Mouse (Mus musculus) embryonic facial prominence, embryonic 11.5 days (tissue): ENCODE measurements around the gene Spata48. TPM values are rescaled to one million over a fixed set of nuclear protein-coding genes. Genes with fewer than 3 reads are reported as not detected.

Experiments
- ATAC-seq: fragments of 200-750 bp; cut with Nextera tagmentation; replicated peaks from 2 replicates; pipeline ENCODE4 v1.8.0; 2017; ENCODE audit warnings: low read depth; ENCODE audit not compliant: insufficient number of reproducible peaks, low FRiP score, low TSS enrichment
- DNase-seq: peaks from one replicate; pipeline ENCODE4 v3.0.0-alpha.2; 2015; ENCODE audit warnings: low spot score
- H3K27ac ChIP-seq: fragments of 300-500 bp; sonication (generic); replicated peaks from 2 replicates; pipeline ENCODE4 v1.5.1; 2014; ENCODE audit warnings: mild to moderate bottlenecking, low read depth, low read length, control low read depth
- H3K27me3 ChIP-seq: fragments of 300-500 bp; sonication (generic); 2 replicates; pipeline ENCODE4 v1.6.1; 2014; ENCODE audit warnings: mild to moderate bottlenecking, low read length, moderate library complexity, mixed read lengths; ENCODE audit not compliant: control insufficient read depth, insufficient read depth
- H3K36me3 ChIP-seq: fragments of 300-500 bp; sonication (generic); replicated peaks from 2 replicates; pipeline ENCODE4 v1.6.1; 2014; ENCODE audit warnings: low read depth, mild to moderate bottlenecking, low read length, moderate library complexity, mixed read lengths; ENCODE audit not compliant: control insufficient read depth, insufficient read depth
- H3K4me1 ChIP-seq: fragments of 300-500 bp; sonication (generic); 2 replicates; pipeline ENCODE4 v1.6.1; 2014; ENCODE audit warnings: low read length, mixed read lengths; ENCODE audit not compliant: control insufficient read depth, insufficient read depth
- H3K4me2 ChIP-seq: fragments of 300-500 bp; sonication (generic); 2 replicates; pipeline ENCODE4 v1.6.1; 2014; ENCODE audit warnings: low read depth, mild to moderate bottlenecking, control low read depth, low read length, moderate library complexity
- H3K4me3 ChIP-seq: fragments of 300-500 bp; sonication (generic); 2 replicates; pipeline ENCODE4 v1.5.1; 2014; ENCODE audit warnings: low read depth, low read length, control low read depth
- H3K9ac ChIP-seq: fragments of 300-500 bp; sonication (generic); replicated peaks from 2 replicates; pipeline ENCODE4 v1.6.1; 2014; ENCODE audit warnings: mild to moderate bottlenecking, control low read depth, low read length
- H3K9me3 ChIP-seq: fragments of 300-500 bp; sonication (generic); replicated peaks from 2 replicates; pipeline ENCODE4 v1.6.1; 2016; ENCODE audit warnings: mild to moderate bottlenecking, low read length, inconsistent platforms, mixed read lengths; ENCODE audit not compliant: control insufficient read depth
- WGBS: fragments of 180-500 bp; shearing (Covaris S2); extraction: QIAGEN DNeasy Blood & Tissue Kit; methylation state at CpG from one replicate; pipeline ENCODE4 v1.1.7; 2014; 5-methylcytosine and 5-hydroxymethylcytosine counted together
- polyA plus RNA-seq: library from polyadenylated mRNA; unstranded; fragments of >200 nt; fragmentation: Nextera tagmentation; extraction: Ambion mirVana; gene quantifications from 2 replicates; pipeline ENCODE4 v1.2.1, GENCODE M21; 2014

Spata48 gene
- polyA plus RNA-seq, 1 experiment from 2014 or later: 3.1 TPM

GRCm38 (mm10) chr11:11495697-11496096, 33.8 kb downstream of the Spata48 start:
- Histone ChIP-seq H3K27ac (no peak overlapping the region), H3K4me2 (no peak overlapping the region), H3K9me3 (no peaks in the 10 kb centered on the region), H3K27me3 (no peaks in the 10 kb centered on the region), H3K36me3 (no peaks in the 10 kb centered on the region), H3K9ac (no peak overlapping the region), H3K4me1 (no peaks in the 10 kb centered on the region), H3K4me3 (no peak overlapping the region)
- WGBS: 82% methylated on average over 2 of the region's 2 CpGs
- DNase-seq (no peak), ATAC-seq (no peak)

GRCm38 (mm10) chr11:11499944-11500343, 38.0 kb downstream of the Spata48 start:
- ATAC-seq: no peak
- H3K9me3 ChIP-seq: no peaks in the 10 kb centered on the region
- H3K36me3 ChIP-seq: no peaks in the 10 kb centered on the region
- DNase-seq: peak; percentile 53
- H3K9ac ChIP-seq: no peak overlapping the region
- H3K27me3 ChIP-seq: no peaks in the 10 kb centered on the region
- peak overlapping the region; percentile 21; the same call in 1 of the 2 replicates for H3K4me2 ChIP-seq
- H3K27ac ChIP-seq: no peak overlapping the region
- H3K4me3 ChIP-seq: no peak overlapping the region
- H3K4me1 ChIP-seq: no peaks in the 10 kb centered on the region
- 19% methylated on average over 10 of the region's 10 CpGs for WGBS

- Histone ChIP-seq H3K4me2 (no peak overlapping the region), H3K36me3 (no peaks in the 10 kb centered on the region), H3K9ac (no peak overlapping the region), H3K4me3 (no peak overlapping the region), H3K27ac (no peak overlapping the region), H3K4me1 (no peaks in the 10 kb centered on the region), H3K9me3 (no peaks in the 10 kb centered on the region), H3K27me3 (no peaks in the 10 kb centered on the region)
- 81% methylated on average over 2 of the region's 2 CpGs for WGBS
- ATAC-seq: no peak
- DNase-seq: no peak
Observed at GRCm38 (mm10) chr11:11506187-11506586, 44.3 kb downstream of the Spata48 start.

- Histone ChIP-seq H3K4me3 (no peak overlapping the region), H3K9ac (no peak overlapping the region), H3K27ac (no peak overlapping the region), H3K4me2 (no peak overlapping the region), H3K4me1 (no peaks in the 10 kb centered on the region), H3K36me3 (no peaks in the 10 kb centered on the region), H3K9me3 (no peaks in the 10 kb centered on the region), H3K27me3 (no peaks in the 10 kb centered on the region)
- WGBS: 66% methylated on average over 2 of the region's 2 CpGs
- DNase-seq: no peak
- ATAC-seq: no peak
Observed at GRCm38 (mm10) chr11:11509413-11509812, 47.5 kb downstream of the Spata48 start.

GRCm38 (mm10) chr11:11512056-11512455, 50.2 kb downstream of the Spata48 start:
- Histone ChIP-seq H3K4me2 (no peak overlapping the region), H3K9me3 (no peaks in the 10 kb centered on the region), H3K9ac (no peak overlapping the region), H3K27me3 (no peaks in the 10 kb centered on the region), H3K36me3 (no peaks in the 10 kb centered on the region), H3K4me3 (no peak overlapping the region), H3K4me1 (no peaks in the 10 kb centered on the region), H3K27ac (no peak overlapping the region)
- DNase-seq (no peak), ATAC-seq (no peak)
- 45% methylated on average over 2 of the region's 2 CpGs for WGBS

- H3K4me3 ChIP-seq: no peak overlapping the region
- H3K9ac ChIP-seq: no peak overlapping the region
- WGBS: 59% methylated on average over 2 of the region's 2 CpGs
- no peak overlapping the region for H3K27ac ChIP-seq
- no peak overlapping the region for H3K4me2 ChIP-seq
- ATAC-seq (no peak), DNase-seq (no peak)
- H3K4me1 ChIP-seq: no peaks in the 10 kb centered on the region
- no peaks in the 10 kb centered on the region for H3K36me3 ChIP-seq
- H3K9me3 ChIP-seq: no peaks in the 10 kb centered on the region
- H3K27me3 ChIP-seq: no peaks in the 10 kb centered on the region
Observed at GRCm38 (mm10) chr11:11513008-11513799, 51.3 kb downstream of the Spata48 start.

GRCm38 (mm10) chr11:11514920-11515319, 53.0 kb downstream of the Spata48 start:
- WGBS: 98% methylated on average over 4 of the region's 4 CpGs

GRCm38 (mm10) chr11:11517781-11518435, 56.0 kb downstream of the Spata48 start:
- H3K27me3 ChIP-seq: no peaks in the 10 kb centered on the region
- no peaks in the 10 kb centered on the region for H3K9me3 ChIP-seq
- H3K4me1 ChIP-seq: no peaks in the 10 kb centered on the region
- H3K4me2 ChIP-seq: no peak overlapping the region
- no peak overlapping the region for H3K27ac ChIP-seq
- H3K4me3 ChIP-seq: no peak overlapping the region
- H3K9ac ChIP-seq: no peak overlapping the region
- WGBS: 92% methylated on average over 1 of the region's 1 CpGs
- DNase-seq: no peak
- ATAC-seq: no peak
- H3K36me3 ChIP-seq: no peaks in the 10 kb centered on the region

More at GRCm38 (mm10) chr11:11514920-11515319, 53.0 kb downstream of the Spata48 start:
- Histone ChIP-seq H3K36me3 (no peaks in the 10 kb centered on the region), H3K4me3 (no peak overlapping the region), H3K27ac (no peak overlapping the region), H3K9me3 (no peaks in the 10 kb centered on the region), H3K9ac (no peak overlapping the region), H3K27me3 (no peaks in the 10 kb centered on the region), H3K4me1 (no peaks in the 10 kb centered on the region), H3K4me2 (no peak overlapping the region)
- ATAC-seq (no peak), DNase-seq (no peak)
